Mouse (Mus musculus) MEL (cell line): Measurements from ENCODE around the gene Atp5h. TPM values are rescaled to one million over a fixed set of nuclear protein-coding genes. Genes with fewer than 3 reads are reported as not detected.
A peak's percentile ranks its signal among the peaks of the same experiment; 100 is the strongest.

Source experiments
- DNase-seq: peaks from one replicate; pipeline ENCODE4 v3.0.0; 2011; ENCODE audit warnings: low read depth, low spot score
- H3K27ac ChIP-seq: 2 replicates; pipeline ENCODE4 v1.5.1; 2012; ENCODE audit warnings: low read depth, mild to moderate bottlenecking, control low read depth, low read length, moderate library complexity; ENCODE audit not compliant: control insufficient read depth
- H3K27me3 ChIP-seq, 2 experiments: fragments of 150-350 bp in 1 of 2; sonication (generic) in 1 of 2; 2 replicates each; pipeline ENCODE4 v1.6.1; 2012; ENCODE audit warnings: low read length in 2 of 2, mild to moderate bottlenecking in 2 of 2, improper control_type of control experiment in 1 of 2, moderate library complexity in 1 of 2; ENCODE audit not compliant: insufficient read depth in 2 of 2, control insufficient read depth in 1 of 2
- H3K36me3 ChIP-seq, 2 experiments: 2 replicates each; pipeline ENCODE4 v1.6.1; 2012 to 2014; ENCODE audit warnings: low read length in 2 of 2, improper control_type of control experiment in 1 of 2, inconsistent platforms in 1 of 2, mild to moderate bottlenecking in 1 of 2; ENCODE audit not compliant: insufficient read depth in 2 of 2, control insufficient read depth in 1 of 2
- H3K4me1 ChIP-seq, 2 experiments: fragments of 150-350 bp in 1 of 2; sonication (generic) in 1 of 2; 2 replicates each; pipeline ENCODE4 v1.6.1; 2012; ENCODE audit warnings: low read length in 2 of 2, improper control_type of control experiment in 1 of 2, mild to moderate bottlenecking in 1 of 2; ENCODE audit not compliant: insufficient read depth in 2 of 2, control insufficient read depth in 1 of 2
- H3K4me3 ChIP-seq, 2 experiments: fragments of 150-350 bp in 1 of 2; sonication (generic) in 1 of 2; 2 replicates each; pipeline ENCODE4 v1.5.1; 2012; ENCODE audit warnings: low read depth in 2 of 2, low read length in 2 of 2, mild to moderate bottlenecking in 2 of 2, moderate library complexity in 2 of 2, control low read depth in 1 of 2, improper control_type of control experiment in 1 of 2; ENCODE audit not compliant: control insufficient read depth in 1 of 2, insufficient read depth in 1 of 2
- H3K79me2 ChIP-seq: 2 replicates; pipeline ENCODE4 v1.6.1; 2012; ENCODE audit warnings: mild to moderate bottlenecking, low read length, moderate library complexity; ENCODE audit not compliant: control insufficient read depth, poor library complexity, insufficient read depth
- H3K9ac ChIP-seq: 2 replicates; pipeline ENCODE4 v1.6.1; 2012; ENCODE audit warnings: low read depth, mild to moderate bottlenecking, control low read depth, low read length, moderate library complexity; ENCODE audit not compliant: control insufficient read depth, poor library complexity, severe bottlenecking
- H3K9me3 ChIP-seq: fragments of 150-350 bp; sonication (generic); replicated peaks from 2 replicates; pipeline ENCODE4 v1.6.1; 2012; ENCODE audit warnings: mild to moderate bottlenecking, low read length, improper control_type of control experiment, moderate library complexity; ENCODE audit not compliant: insufficient read depth
- CHD2 ChIP-seq: IDR thresholded peaks from 2 replicates; pipeline ENCODE4 v1.6.1; 2011; ENCODE audit warnings: low read length, improper control_type of control experiment
- ELF1 ChIP-seq: IDR thresholded peaks from 2 replicates; pipeline ENCODE4 v1.6.1; 2014; ENCODE audit warnings: low read depth, mild to moderate bottlenecking, inconsistent platforms, low read length, improper control_type of control experiment, moderate library complexity
- EP300 ChIP-seq, 2 experiments: IDR thresholded peaks; 2 replicates each; pipeline ENCODE4 v1.6.1; 2011; ENCODE audit warnings: improper control_type of control experiment in 2 of 2, low read length in 2 of 2, low read depth in 1 of 2, mild to moderate bottlenecking in 1 of 2
- ETS1 ChIP-seq: IDR thresholded peaks from 2 replicates; pipeline ENCODE4 v1.6.1; 2012; ENCODE audit warnings: low read depth, mild to moderate bottlenecking, inconsistent platforms, low read length, improper control_type of control experiment, moderate library complexity
- HCFC1 ChIP-seq: IDR thresholded peaks from 2 replicates; pipeline ENCODE4 v1.6.1; 2012; ENCODE audit warnings: low read depth, mild to moderate bottlenecking, inconsistent platforms, low read length, improper control_type of control experiment, moderate library complexity
- KAT2A ChIP-seq: conservative IDR thresholded peaks from 2 replicates; pipeline ENCODE4 v1.6.1; 2012; ENCODE audit warnings: low read depth, low read length, improper control_type of control experiment, inconsistent platforms
- MEF2A ChIP-seq: IDR thresholded peaks from 2 replicates; pipeline ENCODE4 v1.6.1; 2014; ENCODE audit warnings: low read depth, mild to moderate bottlenecking, inconsistent platforms, low read length, improper control_type of control experiment; ENCODE audit not compliant: poor library complexity, insufficient replicate concordance, severe bottlenecking; ENCODE audit errors: extremely low read depth
- NRF1 ChIP-seq: IDR thresholded peaks from 2 replicates; pipeline ENCODE4 v1.6.1; 2014; ENCODE audit warnings: low read depth, mild to moderate bottlenecking, inconsistent platforms, low read length, improper control_type of control experiment, moderate library complexity; ENCODE audit not compliant: poor library complexity, insufficient read depth, severe bottlenecking
- POLR2A ChIP-seq, 2 experiments: IDR thresholded peaks; 2 replicates each; pipeline ENCODE4 v1.6.1; 2011 to 2012; ENCODE audit warnings: low read length in 2 of 2, mild to moderate bottlenecking in 2 of 2, control low read depth in 1 of 2, improper control_type of control experiment in 1 of 2, low read depth in 1 of 2, moderate library complexity in 1 of 2; ENCODE audit not compliant: control insufficient read depth in 1 of 2, insufficient read depth in 1 of 2, poor library complexity in 1 of 2
- POLR2AphosphoS2 ChIP-seq: IDR thresholded peaks from 2 replicates; pipeline ENCODE4 v1.6.1; 2011; ENCODE audit warnings: low read length, improper control_type of control experiment
- POLR2AphosphoS5 ChIP-seq: IDR thresholded peaks from 2 replicates; pipeline ENCODE4 v1.6.1; 2012; ENCODE audit warnings: low read depth, borderline replicate concordance, mild to moderate bottlenecking, inconsistent platforms, low read length, moderate library complexity, mixed read lengths
- RAD21 ChIP-seq: IDR thresholded peaks from 2 replicates; pipeline ENCODE4 v1.6.1; 2011; ENCODE audit warnings: mild to moderate bottlenecking, low read depth, low read length, improper control_type of control experiment
- TCF12 ChIP-seq: IDR thresholded peaks from 2 replicates; pipeline ENCODE4 v1.6.1; 2014; ENCODE audit warnings: low read depth, mild to moderate bottlenecking, inconsistent platforms, low read length, improper control_type of control experiment, moderate library complexity
- UBTF ChIP-seq: IDR thresholded peaks from 2 replicates; pipeline ENCODE4 v1.6.1; 2012; ENCODE audit warnings: low read depth, mild to moderate bottlenecking, inconsistent platforms, low read length, improper control_type of control experiment, moderate library complexity, borderline replicate concordance; ENCODE audit not compliant: insufficient read depth
- USF2 ChIP-seq, 2 experiments: IDR thresholded peaks; 2 replicates each; pipeline ENCODE4 v1.6.1; 2011 to 2012; ENCODE audit warnings: improper control_type of control experiment in 2 of 2, low read length in 2 of 2, borderline replicate concordance in 1 of 2, inconsistent platforms in 1 of 2, low read depth in 1 of 2, mild to moderate bottlenecking in 1 of 2; ENCODE audit not compliant: insufficient read depth in 1 of 2
- polyA plus RNA-seq, 2 experiments: library from polyadenylated mRNA; stranded (reverse) in 1 of 2; unstranded in 1 of 2; fragments of >175 nt in 1 of 2; fragments of >200 nt in 1 of 2; gene quantifications; 2 replicates each; pipeline versions ENCODE4 v1.2.1 to v1.2.4; 2012; ENCODE audit warnings: low replicate concordance in 2 of 2, low read depth in 1 of 2; ENCODE audit not compliant: insufficient read length in 2 of 2, insufficient read depth in 1 of 2, missing spikeins in 1 of 2
- total RNA-seq: library from RNA; depleted of rRNA; stranded (reverse); fragments of 300-350 nt; gene quantifications from 2 replicates; pipeline ENCODE4 v1.2.3, GENCODE M21; 2012

The Atp5h gene
- total and polyA plus RNA-seq, 3 experiments: 525 to 1,715 (median 706) TPM

GRCm38 (mm10) chr11:115420336-115421190 lies 801 bp upstream of the Atp5h start (continued):
- TF ChIP-seq UBTF (0 out of 2 replicates have a peak, but pooled peaks have one; percentile 38), MEF2A (no peak), POLR2A (IDR thresholded peaks at IDR 0.05; ENCODE audit: control insufficient read depth in 1 of 2, insufficient read depth in 1 of 2, low read depth in 1 of 2, low read length in 2 of 2, poor library complexity in 1 of 2) (peak in 1 of 2 experiments; percentile 7; a peak in 1 of 4 replicates), ETS1 (no peak), EP300 (IDR thresholded peaks at IDR 0.05; ENCODE audit: low read depth in 1 of 2, low read length in 2 of 2) (0 out of 4 replicates have a peak, but pooled peaks of 1 of the 2 experiments have one; percentile 8)

GRCm38 (mm10) chr11:115409556-115409955 lies 10.2 kb downstream of the Atp5h start:
- no peaks in the 10 kb centered on the region for H3K27me3 ChIP-seq
- no peak overlapping the region for H3K27ac ChIP-seq
- no peak overlapping the region for H3K9ac ChIP-seq
- peaks cover 6% of the 10 kb centered on the region for H3K79me2 ChIP-seq
- H3K4me3 ChIP-seq: no peak overlapping the region
- peaks cover 0 to 19% of the 10 kb centered on the region in 2 experiments; a peak in 3 of 4 replicates for H3K4me1 ChIP-seq
- DNase-seq: no peak
- TF ChIP-seq NRF1 (no peak), KAT2A (no peak), HCFC1 (no peak), ELF1 (no peak), POLR2AphosphoS5 (no peak), TCF12 (no peak), POLR2AphosphoS2 (no peak), CHD2 (no peak), RAD21 (no peak), USF2 (IDR thresholded peaks at IDR 0.05; ENCODE audit: borderline replicate concordance in 1 of 2, insufficient read depth in 1 of 2, low read depth in 1 of 2, low read length in 2 of 2) (no peak)
- H3K9me3 ChIP-seq: no peaks in the 10 kb centered on the region
- peaks cover 0 to 19% of the 10 kb centered on the region in 2 experiments; a peak in 2 of 4 replicates for H3K36me3 ChIP-seq
